Mouse (Mus musculus): ENCODE data around the gene Gm10644.
A peak's percentile ranks its signal among the peaks of the same experiment; 100 is the strongest.

The Gm10644 gene

GRCm38 (mm10) chr8:83935435-83935834 lies 19.6 kb downstream of the Gm10644 start:
- DNase-seq (ENCODE audit: extremely low read depth, low read depth) = no peak

DNA sequence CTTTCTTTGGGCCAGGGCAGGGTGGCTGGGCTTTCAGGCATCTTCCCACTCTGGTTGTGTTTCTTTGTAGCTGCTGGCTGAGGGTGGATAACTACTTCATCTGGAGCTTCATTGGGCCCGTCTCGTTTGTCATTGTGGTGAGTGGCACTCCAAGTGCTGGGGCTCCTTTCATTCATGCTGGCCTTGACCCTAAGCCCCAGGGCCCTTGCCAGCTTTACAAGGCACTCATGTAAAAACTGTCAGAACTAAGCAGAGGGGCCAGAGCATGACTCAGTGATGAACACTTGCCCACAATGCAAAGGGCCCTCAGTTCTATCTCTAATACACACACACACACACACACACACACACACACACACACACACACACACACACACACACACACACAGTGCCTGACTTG lies 20.0 kb downstream of the Gm10644 start:
- no peak for DNase-seq (ENCODE audit: extremely low read depth, low read depth)

DNA sequence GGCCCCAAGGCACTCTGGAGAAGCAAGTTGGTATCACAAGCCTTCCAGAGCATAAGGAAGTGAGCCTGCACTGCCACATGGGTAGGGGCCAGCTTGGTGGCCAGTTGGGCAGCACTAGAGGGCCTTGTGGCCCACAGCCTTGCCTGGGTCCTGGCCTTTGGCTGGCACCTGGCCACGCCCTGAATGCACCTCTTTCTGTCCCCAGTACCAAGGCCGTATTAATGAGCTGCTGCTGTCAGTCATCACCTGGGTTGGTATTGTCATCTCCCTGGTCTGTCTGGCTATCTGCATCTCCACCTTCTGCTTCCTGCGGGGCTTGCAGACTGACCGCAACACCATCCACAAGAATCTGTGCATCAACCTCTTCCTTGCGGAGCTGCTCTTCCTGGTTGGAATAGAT lies 20.8 kb downstream of the Gm10644 start:
- DNase-seq (ENCODE audit: extremely low read depth, low read depth) = no peak

DNA sequence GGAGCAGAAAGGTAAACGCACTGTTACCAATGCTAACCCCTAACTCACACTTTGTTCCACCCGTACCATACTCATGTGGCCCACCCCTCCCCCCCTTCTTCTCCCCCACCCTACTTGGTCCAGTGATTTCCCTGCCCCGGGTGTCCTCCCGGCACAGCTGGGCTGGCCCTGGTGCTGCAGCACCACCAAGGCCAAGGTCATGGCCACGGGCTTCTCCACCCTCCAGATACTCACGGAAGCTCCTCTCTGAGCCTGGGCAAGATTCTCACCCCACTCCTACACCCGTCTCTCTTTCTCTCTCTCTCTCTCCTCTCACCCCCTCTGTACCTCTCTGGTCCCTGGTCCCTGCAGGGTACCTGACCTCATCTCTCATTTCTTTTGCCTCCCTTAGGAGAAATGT lies 28.7 kb downstream of the Gm10644 start:
- no peak for DNase-seq (ENCODE audit: extremely low read depth, low read depth)

GRCm38 (mm10) chr8:83924585-83924984 lies 30.4 kb downstream of the Gm10644 start:
- DNase-seq (ENCODE audit: extremely low read depth, low read depth) = no peak

DNA sequence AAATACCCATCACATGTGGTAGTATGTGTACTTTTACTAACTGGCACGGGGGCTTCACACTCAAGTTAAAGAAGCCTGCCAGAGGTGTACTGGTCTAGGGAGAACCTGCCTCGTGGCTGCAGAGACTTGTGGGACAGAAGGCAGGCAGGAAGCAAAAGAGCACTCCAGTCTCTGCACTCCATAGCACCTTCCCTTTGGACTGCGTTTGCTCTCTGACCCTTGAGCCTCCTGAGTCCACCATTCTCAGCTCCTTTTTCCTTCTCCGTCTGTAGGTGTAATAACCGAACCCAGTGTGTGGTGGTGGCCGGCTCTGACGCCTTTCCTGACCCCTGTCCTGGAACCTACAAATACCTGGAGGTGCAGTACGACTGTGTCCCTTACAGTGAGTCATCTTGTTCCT lies 32.3 kb downstream of the Gm10644 start:
- no peak for DNase-seq (ENCODE audit: extremely low read depth, low read depth)

DNA sequence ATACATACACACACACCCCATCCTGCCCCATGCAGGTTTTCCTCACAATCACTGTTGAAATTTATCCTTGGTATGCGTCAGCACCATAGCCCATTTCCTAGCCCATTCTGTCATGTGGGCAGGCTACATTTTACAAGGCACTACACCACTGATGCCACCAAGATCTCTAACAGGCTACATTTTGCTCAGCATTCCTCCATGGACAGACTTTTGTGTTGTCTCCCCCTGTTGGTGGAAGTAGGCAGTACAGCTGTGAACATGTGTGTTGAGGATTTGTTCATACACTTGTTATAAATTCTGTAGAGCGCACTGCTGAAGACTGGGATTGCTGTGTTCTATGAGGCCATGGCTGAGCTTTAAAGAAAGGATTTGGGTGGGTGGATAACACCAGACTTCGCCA lies 33.4 kb downstream of the Gm10644 start:
- DNase-seq (ENCODE audit: extremely low read depth, low read depth) = peak; percentile 45

DNA sequence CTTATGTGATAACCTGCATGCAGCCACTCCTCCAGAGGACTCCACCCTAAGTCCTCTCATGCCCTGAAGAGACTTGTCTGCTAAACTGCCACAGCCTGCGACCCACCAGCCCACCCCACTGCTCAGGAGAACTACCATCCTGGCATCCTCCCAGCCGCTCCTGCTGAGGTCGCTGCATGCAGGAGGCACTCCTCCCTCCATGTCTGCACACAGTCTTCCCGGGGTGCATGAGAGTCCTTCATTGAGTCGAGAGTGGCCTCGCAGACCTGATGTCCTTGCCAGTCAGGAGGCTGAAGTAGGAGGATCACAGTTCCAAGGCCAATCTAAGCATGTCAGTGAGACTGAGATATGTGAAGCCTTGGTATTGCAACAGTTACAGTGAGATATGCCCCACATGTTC lies 37.4 kb downstream of the Gm10644 start:
- DNase-seq (ENCODE audit: extremely low read depth, low read depth) = no peak

GRCm38 (mm10) chr8:83916015-83916414 lies 39.0 kb downstream of the Gm10644 start:
- no peak for DNase-seq (ENCODE audit: extremely low read depth, low read depth)

- DNase-seq (ENCODE audit: extremely low read depth, low read depth) = no peak
Measured at GRCm38 (mm10) chr8:83914860-83915259, 40.1 kb downstream of the Gm10644 start.

DNA sequence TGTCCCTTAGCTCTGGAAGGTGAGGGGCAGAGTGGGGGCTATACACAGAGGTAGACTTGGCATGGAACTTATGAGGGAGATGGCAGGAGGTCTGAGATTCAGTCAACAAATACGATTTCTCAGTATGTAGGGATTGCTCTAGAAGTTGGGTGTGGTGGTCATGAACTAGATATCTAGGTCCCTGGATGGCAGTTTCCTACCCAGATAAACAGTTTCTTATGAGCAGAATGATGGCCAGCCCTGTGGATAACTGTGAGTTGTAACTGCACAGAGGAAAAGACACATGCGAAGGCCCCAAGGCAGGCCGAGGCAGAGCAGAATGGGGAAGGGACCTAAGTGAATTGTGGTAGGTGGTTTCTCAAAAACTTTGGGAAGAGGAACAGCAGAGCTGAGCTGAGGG lies 40.8 kb downstream of the Gm10644 start:
- DNase-seq (ENCODE audit: extremely low read depth, low read depth) = no peak

DNA sequence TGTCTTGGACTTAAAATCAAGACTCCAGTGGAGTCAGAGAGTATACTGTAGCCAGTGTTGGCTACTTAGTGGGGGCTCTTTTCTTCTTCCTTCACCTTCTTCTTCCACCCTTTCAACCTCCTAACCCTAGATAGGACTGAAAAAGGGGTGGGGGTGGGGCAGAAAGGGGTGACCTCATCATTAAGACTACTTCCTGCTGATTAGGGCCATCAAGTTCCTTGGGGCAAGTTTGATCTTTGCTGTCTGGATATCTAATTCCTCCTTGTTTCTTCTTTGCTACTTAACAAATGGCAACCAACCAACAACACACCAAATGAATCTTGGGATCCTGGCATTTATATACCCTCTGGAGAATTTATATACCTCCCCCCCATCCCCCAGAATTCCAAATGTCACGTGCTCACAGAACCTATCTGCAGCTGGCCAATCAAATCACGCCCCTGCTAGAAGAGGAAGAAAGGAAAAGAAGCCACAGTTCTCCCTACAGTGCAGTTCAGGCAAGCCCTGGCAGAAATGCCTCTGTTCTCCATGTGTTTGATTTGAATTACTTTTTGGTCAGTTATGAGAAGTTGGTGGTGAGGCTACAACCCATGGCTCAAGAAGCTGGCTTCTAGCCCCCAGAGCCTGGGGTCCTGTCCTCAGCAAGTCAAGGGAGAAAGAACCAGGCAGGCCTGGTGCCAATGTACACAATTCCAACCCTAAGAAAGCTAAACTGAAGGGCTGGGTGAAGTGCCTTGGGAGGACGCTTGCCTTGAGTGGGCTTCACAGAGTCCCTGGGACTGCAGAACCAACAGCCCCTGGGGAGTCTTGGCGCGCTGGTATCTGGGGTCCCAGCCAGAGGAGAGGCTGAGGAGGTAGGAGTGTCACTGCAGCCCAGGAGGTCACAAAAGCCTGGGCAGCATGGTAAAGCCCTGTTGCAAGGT lies 42.9 kb downstream of the Gm10644 start:
- DNase-seq (ENCODE audit: extremely low read depth, low read depth) = no peak

DNA sequence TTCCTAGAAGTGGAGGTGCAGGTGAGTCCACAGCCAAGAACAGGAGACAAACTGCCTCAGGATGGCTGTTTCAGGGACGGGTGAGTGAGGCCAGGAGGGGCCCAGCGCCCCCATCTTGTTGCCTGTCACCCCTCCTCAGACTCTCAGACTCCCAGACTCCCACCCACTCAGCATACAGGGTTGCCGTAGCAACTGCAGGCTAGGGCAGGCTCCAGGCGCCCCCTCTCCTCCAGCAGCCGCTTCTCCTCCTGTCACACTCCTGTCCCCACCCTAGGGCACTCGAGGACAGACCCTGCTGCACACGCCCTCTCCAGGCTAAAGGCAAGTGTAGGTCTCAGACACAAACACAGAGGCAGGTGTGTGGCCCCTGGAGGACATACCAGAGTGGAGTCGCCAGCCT lies 45.7 kb downstream of the Gm10644 start:
- no peak for DNase-seq (ENCODE audit: extremely low read depth, low read depth)

- DNase-seq (ENCODE audit: extremely low read depth, low read depth) = no peak
Measured at GRCm38 (mm10) chr8:83908583-83908982, 46.4 kb downstream of the Gm10644 start.

DNA sequence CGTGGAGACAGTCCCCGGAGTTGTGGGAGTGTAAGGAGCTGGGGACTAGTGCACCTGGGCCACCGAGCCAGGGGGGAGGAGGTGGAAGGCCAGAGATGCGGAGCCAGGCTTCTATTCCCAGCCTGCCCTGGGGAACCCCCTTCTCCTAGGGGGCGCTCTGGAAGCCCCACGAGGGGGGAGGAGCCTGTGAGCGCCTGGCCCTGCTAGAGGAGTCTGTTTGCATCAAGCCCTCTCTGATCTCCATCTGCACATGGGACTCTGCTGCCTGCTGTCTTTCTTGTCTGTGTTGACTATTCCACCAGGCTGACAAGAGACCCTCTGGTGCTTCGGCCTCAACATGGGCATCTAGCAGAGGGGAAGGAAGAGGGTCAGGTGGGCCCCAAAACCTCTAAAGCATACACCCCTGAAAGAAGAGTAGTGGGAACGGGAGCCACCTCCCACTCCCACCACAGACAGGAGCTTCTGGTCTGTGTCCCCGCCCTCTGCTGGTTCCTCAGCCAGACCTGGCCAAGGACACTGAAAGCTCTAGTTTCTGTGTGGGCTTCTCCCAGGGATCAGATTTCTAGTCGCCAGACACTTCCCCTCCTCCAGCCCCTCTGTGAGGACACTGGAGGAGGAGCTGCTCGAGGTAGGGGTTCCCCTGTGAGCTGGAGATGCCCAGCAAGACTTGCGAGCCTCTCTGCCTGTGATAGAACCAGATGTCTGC lies 51.9 kb downstream of the Gm10644 start:
- no peak for DNase-seq (ENCODE audit: extremely low read depth, low read depth)

- DNase-seq (ENCODE audit: extremely low read depth, low read depth) = no peak
Measured at GRCm38 (mm10) chr8:83901566-83902485, 53.2 kb downstream of the Gm10644 start.

- DNase-seq (ENCODE audit: extremely low read depth, low read depth) = no peak
Measured at GRCm38 (mm10) chr8:83900957-83901270, 54.1 kb downstream of the Gm10644 start.

DNA sequence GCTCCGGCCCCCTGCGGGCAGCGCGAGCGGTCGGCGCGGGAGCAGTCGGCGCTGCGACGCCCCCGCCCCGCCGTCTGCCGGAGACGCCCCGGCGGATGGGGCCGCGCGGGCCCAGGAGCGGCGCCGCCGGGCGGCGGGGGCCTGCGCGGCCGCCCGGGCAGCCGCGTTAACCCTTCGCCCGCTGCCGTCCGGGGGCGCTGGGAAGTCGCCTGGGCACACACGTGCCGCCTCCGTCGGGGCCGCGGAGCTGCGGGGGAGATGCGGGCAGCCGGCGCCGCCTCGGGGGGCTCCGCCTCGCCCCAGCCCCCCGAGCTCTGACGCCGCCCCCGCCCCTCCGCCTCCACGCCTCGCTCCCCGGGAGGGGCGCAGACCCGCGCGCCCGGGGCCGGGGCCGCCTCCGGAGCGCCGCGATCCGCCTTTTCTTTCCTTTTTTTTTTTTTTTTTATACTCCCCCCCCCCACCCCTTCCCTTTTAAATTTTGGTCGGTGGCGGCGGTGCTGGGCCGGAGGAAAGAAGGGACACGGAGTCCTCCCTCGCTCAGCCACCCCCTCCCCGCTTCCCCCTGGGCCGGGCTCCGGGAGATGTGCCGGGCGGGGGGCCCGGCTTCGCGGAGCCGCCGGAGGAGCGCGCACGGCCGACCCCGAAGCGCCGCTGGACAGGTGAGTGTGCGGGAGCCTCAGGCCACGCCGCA lies 54.6 kb downstream of the Gm10644 start:
- no peak for DNase-seq (ENCODE audit: extremely low read depth, low read depth)

DNA sequence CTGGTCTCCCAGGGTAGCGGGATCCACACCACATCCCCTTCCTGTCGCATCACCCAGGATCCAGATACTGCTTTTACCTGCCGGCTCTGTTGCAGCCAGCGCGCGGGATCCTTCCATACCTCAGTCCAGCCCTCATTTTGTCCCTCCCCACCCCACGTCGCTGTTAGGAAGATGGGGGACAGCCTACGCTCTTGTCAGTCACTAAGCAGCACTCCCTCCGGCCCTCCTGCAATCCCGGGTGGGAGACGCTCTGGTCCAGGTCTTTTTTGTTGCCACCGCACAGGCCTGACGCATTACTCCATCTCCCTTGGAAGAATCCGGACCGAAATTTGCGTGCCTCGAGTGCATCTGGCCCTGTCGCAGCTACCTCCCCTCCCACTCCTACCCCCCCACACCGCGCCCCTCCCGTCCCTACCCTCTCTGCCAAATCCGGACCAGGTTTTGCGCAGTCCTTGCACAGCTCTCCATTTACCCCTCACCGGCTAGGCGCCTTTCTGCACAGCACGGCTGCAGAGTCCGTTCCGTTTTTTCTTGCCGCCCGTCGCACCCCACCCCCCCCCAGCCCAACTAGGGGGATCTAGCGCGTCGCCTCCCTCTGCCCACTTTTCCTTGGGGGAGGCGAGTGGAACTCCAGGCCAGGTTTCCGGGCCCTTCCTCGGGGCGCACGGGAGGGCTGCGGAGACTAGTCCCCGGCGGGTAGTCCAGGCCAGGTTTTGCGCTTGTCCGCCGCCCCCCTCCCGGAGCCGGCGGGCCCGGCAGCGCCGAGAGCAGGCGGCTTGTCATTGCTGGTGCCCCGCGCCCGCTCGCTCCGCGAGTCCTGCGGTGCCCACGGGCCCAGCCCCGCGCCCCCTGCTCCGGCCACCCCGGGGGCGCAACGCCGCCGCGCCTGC lies 55.4 kb downstream of the Gm10644 start, which contains the start of gene Adgrl1:
Adgrl1 (plus strand) TSS at position 743 of the 890 bp plus-strand sequence.
- DNase-seq (ENCODE audit: extremely low read depth, low read depth) = peak; percentile 86

DNA sequence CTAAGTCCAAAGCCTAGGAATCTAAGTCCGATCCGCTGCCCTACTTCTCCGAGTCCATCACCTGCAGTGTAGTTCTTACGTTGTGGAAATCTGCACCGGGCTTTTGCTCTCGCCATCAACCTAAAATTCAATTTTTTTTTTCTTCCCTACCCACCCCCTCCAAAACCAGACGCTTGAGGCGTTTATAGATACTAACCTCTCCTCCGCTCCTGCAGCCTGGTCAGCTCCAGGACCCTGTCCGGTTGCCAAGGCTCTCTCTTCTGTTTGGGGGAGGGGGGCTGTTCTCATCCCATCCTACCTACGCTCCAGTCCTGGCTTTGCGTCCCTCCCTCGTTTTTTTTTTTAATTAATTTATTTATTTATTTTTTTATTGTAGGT lies 56.0 kb downstream of the Gm10644 start:
- peak; percentile 72 for DNase-seq (ENCODE audit: extremely low read depth, low read depth)

All from MEL-GATA-1-ER (cell line).